Mouse (Mus musculus) hindbrain, postnatal 0 days (tissue): ENCODE results near the gene Gm10142. TPM values are rescaled to one million over a fixed set of nuclear protein-coding genes. Genes with fewer than 3 reads are reported as not detected.
A peak's percentile ranks its signal among the peaks of the same experiment; 100 is the strongest.
"Not testable (repeated sequence)": the region's sequence is repeated elsewhere in the genome, so short reads cannot be mapped to it uniquely, and the experiment has no call there.

ENCODE experiments used
- ATAC-seq: fragments of 200-750 bp; cut with Nextera tagmentation; 2 replicates; pipeline ENCODE4 v1.8.0; 2017; ENCODE audit warnings: mild to moderate bottlenecking, moderate TSS enrichment, moderate library complexity
- DNase-seq: peaks from one replicate; pipeline ENCODE4 v3.0.0-alpha.2; 2015; ENCODE audit warnings: low spot score
- H3K27ac ChIP-seq: fragments of 300-500 bp; sonication (generic); 2 replicates; pipeline ENCODE4 v1.5.1; 2014; ENCODE audit warnings: mild to moderate bottlenecking
- H3K27me3 ChIP-seq: fragments of 300-500 bp; sonication (generic); 2 replicates; pipeline ENCODE4 v1.6.1; 2014; ENCODE audit warnings: low read length, mixed read lengths; ENCODE audit not compliant: insufficient read depth
- H3K36me3 ChIP-seq: fragments of 300-500 bp; sonication (generic); 2 replicates; pipeline ENCODE4 v1.6.1; 2014; ENCODE audit warnings: low read length, mixed read lengths; ENCODE audit not compliant: insufficient read depth
- H3K4me1 ChIP-seq: fragments of 300-500 bp; sonication (generic); 2 replicates; pipeline ENCODE4 v1.6.1; 2014; ENCODE audit warnings: antibody characterized with exemption, low read length, mixed read lengths; ENCODE audit not compliant: insufficient read depth
- H3K4me2 ChIP-seq: fragments of 300-500 bp; sonication (generic); 2 replicates; pipeline ENCODE4 v1.6.1; 2014; ENCODE audit warnings: low read depth, mild to moderate bottlenecking, low read length, moderate library complexity, mixed read lengths
- H3K4me3 ChIP-seq: fragments of 300-500 bp; sonication (generic); 2 replicates; pipeline ENCODE4 v1.5.1; 2014; ENCODE audit warnings: low read length
- H3K9ac ChIP-seq: fragments of 300-500 bp; sonication (generic); replicated peaks from 2 replicates; pipeline ENCODE4 v1.6.1; 2014; ENCODE audit warnings: mild to moderate bottlenecking, low read length, moderate library complexity, mixed read lengths
- H3K9me3 ChIP-seq: fragments of 300-500 bp; sonication (generic); 2 replicates; pipeline ENCODE4 v1.6.1; 2016; ENCODE audit warnings: low read length, mixed read lengths
- CTCF ChIP-seq: IDR thresholded peaks from 2 replicates; pipeline ENCODE4 v1.5.1; 2016; ENCODE audit warnings: antibody characterized with exemption, control low read depth, low read depth
- WGBS: fragments of 180-500 bp; shearing (Covaris S2); extraction: QIAGEN DNeasy Blood & Tissue Kit; methylation state at CpG from one replicate; pipeline ENCODE4 v1.1.7; 2014; 5-methylcytosine and 5-hydroxymethylcytosine counted together
- polyA plus RNA-seq: library from polyadenylated mRNA; unstranded; fragments of >200 nt; fragmentation: Nextera tagmentation; extraction: Ambion mirVana; gene quantifications from 2 replicates; pipeline ENCODE4 v1.2.1, GENCODE M21; 2015
- total RNA-seq: library from RNA; depleted of rRNA; stranded (reverse); fragments of >200 nt; gene quantifications from 2 replicates; pipeline ENCODE4 v1.2.3, GENCODE M21; 2014

Gm10142 gene
- total and polyA plus RNA-seq, 2 experiments from 2014 or later, result not detected

- H3K4me2 ChIP-seq, result no peak overlapping the region
- WGBS, result 86% methylated on average over 3 of the region's 3 CpGs
Observed at GRCm38 (mm10) chr10:77709831-77710230, 5.8 kb upstream of the Gm10142 start.

GRCm38 (mm10) chr10:77711157-77711556, 4.5 kb upstream of the Gm10142 start, which contains the start of gene Gm10024:
TSS of gene Gm10024 (plus strand) at chr10:77711457.
- not testable (repeated sequence) for H3K4me1 ChIP-seq, H3K4me3 ChIP-seq, H3K36me3 ChIP-seq, ATAC-seq, H3K4me2 ChIP-seq, DNase-seq, H3K27ac ChIP-seq, H3K9ac ChIP-seq, H3K9me3 ChIP-seq, H3K27me3 ChIP-seq

More at GRCm38 (mm10) chr10:77709831-77710230, 5.8 kb upstream of the Gm10142 start:
- no peak overlapping the region for H3K9ac ChIP-seq
- H3K27ac ChIP-seq, result no peak overlapping the region
- H3K27me3 ChIP-seq, result no peaks in the 10 kb centered on the region
- no peaks in the 10 kb centered on the region for H3K36me3 ChIP-seq
- ATAC-seq, result no peak
- TF ChIP-seq CTCF, result peak; percentile 44
- 0 out of 2 replicates have a peak, but pooled peaks cover 5% of the 10 kb centered on the region for H3K9me3 ChIP-seq
- no peaks in the 10 kb centered on the region for H3K4me1 ChIP-seq
- H3K4me3 ChIP-seq, result no peak overlapping the region
- DNase-seq, result peak; percentile 43

- ATAC-seq (no peak), DNase-seq (no peak)
- no peak overlapping the region for H3K4me2 ChIP-seq
- 65% methylated on average over 4 of the region's 4 CpGs for WGBS
- H3K9ac ChIP-seq, result no peak overlapping the region
- no peak overlapping the region for H3K4me3 ChIP-seq
- no peaks in the 10 kb centered on the region for H3K27me3 ChIP-seq
- H3K9me3 ChIP-seq, result no peaks in the 10 kb centered on the region
- H3K36me3 ChIP-seq, result no peaks in the 10 kb centered on the region
- no peak overlapping the region for H3K27ac ChIP-seq
- no peaks in the 10 kb centered on the region for H3K4me1 ChIP-seq
- no peak for TF ChIP-seq CTCF
Observed at GRCm38 (mm10) chr10:77713734-77714133, 1.9 kb upstream of the Gm10142 start.

GRCm38 (mm10) chr10:77720299-77720698, 4.7 kb downstream of the Gm10142 start, which contains the start of gene Krtap12-1:
TSS of gene Krtap12-1 (plus strand) at chr10:77720599.
- H3K9ac ChIP-seq, H3K4me1 ChIP-seq, H3K27ac ChIP-seq, DNase-seq, H3K4me2 ChIP-seq, ATAC-seq, H3K4me3 ChIP-seq, H3K36me3 ChIP-seq, H3K9me3 ChIP-seq, H3K27me3 ChIP-seq: not testable (repeated sequence)
- 89% methylated on average over 1 of the region's 1 CpGs for WGBS

- DNase-seq (no peak), ATAC-seq (no peak)
- H3K4me3 ChIP-seq, result no peak overlapping the region
- no peak overlapping the region for H3K27ac ChIP-seq
- 0 out of 2 replicates have a peak, but pooled peaks cover 2% of the 10 kb centered on the region for H3K9me3 ChIP-seq
- 76% methylated on average over 8 of the region's 8 CpGs for WGBS
- no peaks in the 10 kb centered on the region for H3K27me3 ChIP-seq
- H3K4me1 ChIP-seq, result no peaks in the 10 kb centered on the region
- no peaks in the 10 kb centered on the region for H3K36me3 ChIP-seq
- TF ChIP-seq CTCF, result no peak
- H3K9ac ChIP-seq, result no peak overlapping the region
- H3K4me2 ChIP-seq, result no peak overlapping the region
Observed at GRCm38 (mm10) chr10:77724855-77725254, 9.2 kb downstream of the Gm10142 start.

- no peaks in the 10 kb centered on the region for H3K27me3 ChIP-seq
- 22% methylated on average over 3 of the region's 3 CpGs for WGBS
- no peaks in the 10 kb centered on the region for H3K9me3 ChIP-seq
- no peak for ATAC-seq
- TF ChIP-seq CTCF, result no peak
- no peaks in the 10 kb centered on the region for H3K4me1 ChIP-seq
- H3K36me3 ChIP-seq, result no peaks in the 10 kb centered on the region
- H3K9ac ChIP-seq, result no peak within 1 kb of the TSS
- no peak within 1 kb of the TSS for H3K4me2 ChIP-seq
- H3K27ac ChIP-seq, result no peak within 1 kb of the TSS
- H3K4me3 ChIP-seq, result no peak within 1 kb of the TSS
- no peak for DNase-seq
Observed at GRCm38 (mm10) chr10:77726186-77726585, 10.6 kb downstream of the Gm10142 start, which contains the start of gene Gm10100. TSS of gene Gm10100 (plus strand) at chr10:77726486.

- no peaks in the 10 kb centered on the region for H3K27me3 ChIP-seq
- ATAC-seq, result no peak
- H3K4me1 ChIP-seq, result no peaks in the 10 kb centered on the region
- no peak overlapping the region for H3K4me2 ChIP-seq
- no peak overlapping the region for H3K4me3 ChIP-seq
- H3K27ac ChIP-seq, result no peak overlapping the region
- H3K9ac ChIP-seq, result no peak overlapping the region
- H3K9me3 ChIP-seq, result no peaks in the 10 kb centered on the region
- peak; percentile 28 for TF ChIP-seq CTCF
- DNase-seq, result no peak
- no peaks in the 10 kb centered on the region for H3K36me3 ChIP-seq
- 68% methylated on average over 4 of the region's 4 CpGs for WGBS
Observed at GRCm38 (mm10) chr10:77728280-77728679, 12.7 kb downstream of the Gm10142 start.
